Mouse (Mus musculus): ENCODE measurements at regions not wholly inside any gene's neighbourhood (a gene's known extent, or its start where the extent isn't known, plus 50 kb on each side); places are given as distances from the start of the nearest gene placed in this dataset.

GRCm38 (mm10) chr8:42107582-42107981, 690.7 kb upstream of the Frg1 start:
- no peak for DNase-seq

DNA sequence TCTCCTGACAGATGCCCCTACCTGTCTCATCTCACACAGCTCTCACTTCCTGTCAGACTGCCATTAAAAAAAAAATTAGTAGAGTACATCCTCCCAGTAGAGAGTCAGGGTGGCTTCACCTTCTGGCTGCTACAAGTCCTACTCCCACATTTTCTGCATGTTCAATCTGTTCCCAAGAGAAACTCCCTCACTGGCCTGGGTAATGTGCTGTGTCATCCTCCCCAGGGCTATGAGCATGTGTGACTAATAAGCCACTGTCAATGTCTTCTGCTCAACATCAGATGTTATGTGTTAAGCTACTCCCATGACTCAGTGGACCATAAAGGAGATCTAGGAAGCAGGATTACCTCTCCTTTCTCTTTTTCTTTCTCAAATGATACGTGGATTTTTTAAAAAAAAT, 652.4 kb upstream of the Frg1 start:
- no peak for DNase-seq

DNA sequence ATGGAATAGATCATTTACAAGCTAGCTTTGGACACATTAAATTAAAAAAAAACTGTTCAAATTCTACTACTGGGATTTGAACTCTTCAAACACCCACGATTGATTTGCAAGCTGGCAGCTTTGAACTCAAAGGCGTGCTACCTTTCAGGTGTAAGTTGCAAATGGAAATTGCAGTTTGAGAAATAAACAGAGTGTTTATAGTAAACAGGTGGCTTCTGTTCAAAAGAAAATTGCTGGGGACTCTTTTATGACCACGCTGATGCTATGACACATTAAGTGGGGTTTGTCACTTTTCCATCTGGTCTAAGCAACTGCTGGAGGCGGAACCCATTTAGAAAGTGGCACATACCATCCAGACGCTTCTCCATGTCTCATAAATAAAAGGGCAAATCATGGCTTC, 626.7 kb upstream of the Frg1 start:
- no peak for DNase-seq

DNA sequence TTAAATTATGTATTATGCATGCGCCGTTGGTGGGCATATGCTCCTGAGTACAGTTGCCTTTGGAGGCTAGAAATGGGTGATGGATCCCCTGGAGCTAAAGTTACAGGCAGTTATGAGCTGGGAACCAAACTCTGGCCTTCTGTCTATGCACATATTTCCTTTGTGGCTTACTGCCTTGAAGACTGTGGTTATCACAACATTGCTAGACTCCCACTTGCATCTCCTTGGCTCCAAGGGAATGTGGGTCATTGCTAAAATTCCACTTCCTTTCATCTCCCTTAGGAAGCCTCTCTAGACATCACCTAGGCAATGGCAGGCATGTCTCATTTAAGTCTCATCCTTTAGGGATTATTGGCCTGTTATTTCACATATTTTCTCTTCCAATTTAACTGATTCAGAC, 622.4 kb upstream of the Frg1 start:
- no peak for DNase-seq

DNA sequence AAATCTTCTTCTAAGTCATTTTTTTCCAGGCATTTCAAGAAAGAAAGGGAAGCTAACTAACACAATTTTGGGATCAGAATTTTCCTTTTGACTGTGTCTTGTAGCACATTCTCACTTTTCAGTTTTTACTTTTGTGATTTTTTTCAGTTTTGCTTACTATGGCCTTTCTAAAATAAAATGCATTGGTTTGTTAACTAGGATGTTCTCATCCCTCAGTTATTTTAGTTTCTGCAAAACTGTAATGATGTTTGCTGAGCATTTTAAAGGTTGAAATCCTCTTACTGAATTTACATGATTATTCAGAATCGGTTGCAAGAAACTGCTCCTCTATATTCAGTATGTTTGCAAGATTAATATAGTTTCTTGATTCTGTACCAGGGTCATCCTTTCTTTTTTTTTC, 610.1 kb upstream of the Frg1 start:
- no peak for DNase-seq

DNA sequence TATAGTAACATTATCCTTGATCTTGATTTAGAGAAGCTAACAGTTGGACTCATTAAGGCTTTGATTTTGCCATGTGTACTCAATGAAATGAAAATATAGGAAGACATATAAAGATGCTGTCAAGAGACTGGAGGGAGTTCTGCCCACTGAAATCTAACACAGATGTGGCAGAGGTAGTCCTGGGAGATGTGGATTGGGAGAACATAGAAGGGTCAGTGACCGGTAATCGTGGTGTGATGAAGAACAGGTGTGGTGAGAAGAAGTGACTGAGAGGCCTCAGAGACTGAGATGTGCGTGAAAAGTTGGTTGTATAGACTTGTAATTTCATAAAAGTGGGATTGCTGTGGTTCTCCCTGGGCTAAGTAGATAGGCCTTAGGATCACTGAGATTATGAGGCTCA, 600.9 kb upstream of the Frg1 start:
- no peak for DNase-seq

DNA sequence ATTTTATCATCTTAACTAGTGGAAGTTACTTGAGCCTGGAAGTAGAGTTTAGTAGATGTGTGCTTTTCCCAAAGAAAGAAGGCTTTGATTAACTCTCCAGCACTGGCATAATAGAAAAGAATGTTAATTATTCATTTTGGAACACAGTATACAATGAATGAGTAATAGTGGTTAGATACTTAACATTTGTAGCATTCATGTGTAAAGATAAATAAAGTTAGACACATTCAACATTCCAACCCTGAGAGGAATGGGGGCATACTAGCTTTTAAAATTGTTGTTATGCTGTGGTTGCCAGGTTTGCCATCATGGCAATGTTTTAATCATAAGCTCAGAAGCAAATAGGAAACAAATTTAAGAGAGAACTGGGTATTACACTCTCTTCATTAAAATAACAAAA, 586.3 kb upstream of the Frg1 start:
- DNase-seq = no peak

DNA sequence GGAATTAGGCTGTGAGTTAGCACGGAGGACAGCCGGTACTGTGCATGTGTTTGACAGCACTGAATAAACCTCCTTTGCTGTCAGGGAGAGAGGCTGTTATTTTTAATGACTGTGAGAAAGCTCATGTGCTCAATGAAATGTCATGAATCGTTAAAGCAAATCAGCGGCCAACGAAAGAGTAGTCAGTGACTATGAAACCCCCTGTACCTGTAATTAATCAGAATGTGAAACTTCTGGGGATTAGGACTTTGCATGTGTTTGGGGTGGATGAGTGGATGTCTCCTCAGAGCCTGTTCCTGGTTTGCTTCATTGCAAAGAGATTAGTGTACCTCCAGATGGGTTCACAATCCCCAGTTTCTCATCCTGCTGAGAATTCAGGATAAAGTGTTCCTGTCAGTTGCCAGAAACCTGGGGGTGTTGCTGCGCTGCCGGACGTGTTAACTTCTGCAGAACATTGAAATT, 572.2 kb upstream of the Frg1 start:
- no peak for DNase-seq

- DNase-seq = no peak
Observed at GRCm38 (mm10) chr8:41988216-41988615, 571.3 kb upstream of the Frg1 start.

- no peak for DNase-seq
Observed at GRCm38 (mm10) chr8:41987417-41987816, 570.5 kb upstream of the Frg1 start.

- no peak for DNase-seq
Observed at GRCm38 (mm10) chr8:41972416-41972815, 555.5 kb upstream of the Frg1 start.

DNA sequence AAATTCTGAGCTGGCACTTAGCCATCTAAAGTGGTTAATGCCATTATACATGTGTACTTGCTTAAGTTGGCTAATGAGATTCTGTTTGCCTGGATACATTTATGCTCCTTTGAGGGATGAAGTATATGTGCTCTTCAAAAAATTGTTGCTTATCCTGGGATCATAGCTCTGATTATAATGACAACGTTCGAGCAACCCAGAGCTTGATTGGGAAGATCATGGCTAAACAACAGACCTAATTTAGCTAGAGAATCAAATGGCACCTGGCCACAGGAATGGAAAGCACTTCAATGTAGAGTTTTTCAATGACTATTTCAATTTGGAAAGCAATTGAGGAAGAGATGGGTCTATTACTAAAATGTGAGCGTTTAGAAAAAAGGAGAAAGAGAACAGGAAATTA, 553.7 kb upstream of the Frg1 start:
- DNase-seq = no peak

GRCm38 (mm10) chr8:41969408-41969807, 552.5 kb upstream of the Frg1 start:
- DNase-seq = no peak

- DNase-seq = no peak
Observed at GRCm38 (mm10) chr8:41964088-41964487, 547.2 kb upstream of the Frg1 start.

GRCm38 (mm10) chr8:41956878-41957277, 540.0 kb upstream of the Frg1 start:
- no peak for DNase-seq

DNA sequence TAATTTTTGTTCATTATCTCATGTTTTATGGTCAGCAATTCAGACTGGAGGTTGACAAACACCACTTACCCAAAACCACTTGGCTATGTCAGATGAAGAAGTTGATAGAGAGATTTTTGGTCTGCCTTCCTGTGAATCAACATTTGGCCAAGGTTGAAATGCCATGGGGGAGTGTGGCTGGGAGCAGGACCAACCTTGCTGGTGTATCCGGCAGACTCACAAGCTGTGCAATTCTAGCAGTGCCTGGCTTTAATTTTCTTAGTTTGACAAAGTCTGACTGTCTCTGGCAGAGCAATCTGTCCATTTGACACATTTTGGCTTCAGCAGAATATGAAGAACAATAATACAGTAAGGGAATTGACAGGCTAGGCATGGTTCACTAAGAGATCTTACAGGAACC, 533.9 kb upstream of the Frg1 start:
- no peak for DNase-seq

DNA sequence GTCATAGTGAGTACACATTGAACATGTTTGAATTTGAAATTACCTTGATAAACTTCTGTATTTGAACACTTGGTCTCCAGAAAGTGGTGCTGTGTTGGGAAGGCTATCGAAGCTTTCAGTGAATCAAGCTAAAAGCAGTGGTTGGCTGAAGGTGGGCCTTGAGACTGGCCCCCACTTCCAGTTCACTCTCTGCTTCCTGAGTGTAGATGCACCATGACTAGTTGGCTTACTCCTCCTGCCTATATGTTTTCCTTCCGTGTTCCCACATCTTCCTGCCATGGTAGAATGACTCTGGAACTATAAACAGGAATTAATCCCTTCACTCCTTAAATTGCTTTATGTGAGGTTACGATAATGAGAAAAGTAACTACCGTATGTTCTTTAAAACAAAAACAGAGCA, 522.4 kb upstream of the Frg1 start:
- DNase-seq = no peak

GRCm38 (mm10) chr8:41921106-41921505, 504.2 kb upstream of the Frg1 start:
- DNase-seq = no peak

DNA sequence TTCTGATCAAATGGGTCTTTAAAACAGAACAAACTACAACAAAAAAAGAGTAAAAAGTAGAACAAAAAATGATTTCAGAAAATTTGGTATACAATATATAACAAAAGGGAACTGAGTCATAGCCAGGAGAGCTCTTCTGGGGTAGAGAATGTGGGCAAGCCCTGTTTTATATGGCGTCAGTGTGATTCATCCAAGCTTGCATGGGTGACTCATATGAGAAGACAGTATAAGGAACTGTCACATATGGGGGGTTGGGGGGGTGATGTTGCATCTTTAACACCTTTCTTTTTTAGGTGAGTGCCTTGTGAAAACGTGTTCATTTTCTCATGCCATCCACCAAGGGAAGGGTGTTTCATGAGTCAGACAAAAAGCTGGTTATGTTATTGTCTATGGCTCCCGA, 503.7 kb upstream of the Frg1 start:
- no peak for DNase-seq

GRCm38 (mm10) chr8:41878029-41878748, 461.3 kb upstream of the Frg1 start:
- DNase-seq = no peak

- DNase-seq = no peak
Observed at GRCm38 (mm10) chr8:41869681-41870356, 452.9 kb upstream of the Frg1 start.

- no peak for DNase-seq
Observed at GRCm38 (mm10) chr8:41860918-41861317, 444.0 kb upstream of the Frg1 start.

DNA sequence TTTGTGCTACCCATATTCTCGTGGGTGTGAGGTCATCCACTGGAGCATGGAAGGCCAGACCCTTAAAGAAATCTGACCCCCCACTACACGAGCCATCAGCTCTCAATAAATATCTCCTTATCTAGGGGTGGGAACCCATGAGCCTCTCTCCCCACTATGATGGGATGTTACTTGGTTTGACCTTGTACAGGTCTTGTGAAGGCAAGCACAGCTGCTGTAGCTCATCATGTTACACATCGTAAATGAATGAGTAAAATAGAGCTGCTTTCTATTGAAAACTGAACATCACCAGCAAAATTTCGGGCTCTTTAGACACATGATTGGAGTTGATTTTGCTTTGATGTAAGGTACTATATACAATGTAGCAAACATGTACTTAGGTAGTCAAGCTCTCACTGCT, 414.8 kb upstream of the Frg1 start:
- DNase-seq = no peak

DNA sequence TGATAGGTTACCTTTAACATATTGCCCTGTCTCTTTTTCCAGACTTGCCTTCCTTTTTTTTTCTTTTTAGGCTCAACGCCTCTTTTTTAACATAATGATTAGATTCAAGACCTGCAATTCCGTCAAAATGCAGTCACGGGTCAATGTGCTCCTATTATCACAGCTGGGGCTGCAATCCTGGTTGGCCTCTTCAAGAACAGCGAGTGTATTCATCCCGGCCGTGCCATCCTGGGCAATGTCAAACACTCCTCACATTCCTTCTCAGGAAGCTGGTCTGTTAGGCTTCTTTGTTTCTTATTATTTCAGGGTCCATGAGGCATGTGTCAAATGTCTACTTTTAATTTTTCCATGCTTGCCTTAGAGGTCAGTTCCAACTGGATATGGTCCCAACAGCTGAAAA, 413.5 kb upstream of the Frg1 start:
- no peak for DNase-seq

DNA sequence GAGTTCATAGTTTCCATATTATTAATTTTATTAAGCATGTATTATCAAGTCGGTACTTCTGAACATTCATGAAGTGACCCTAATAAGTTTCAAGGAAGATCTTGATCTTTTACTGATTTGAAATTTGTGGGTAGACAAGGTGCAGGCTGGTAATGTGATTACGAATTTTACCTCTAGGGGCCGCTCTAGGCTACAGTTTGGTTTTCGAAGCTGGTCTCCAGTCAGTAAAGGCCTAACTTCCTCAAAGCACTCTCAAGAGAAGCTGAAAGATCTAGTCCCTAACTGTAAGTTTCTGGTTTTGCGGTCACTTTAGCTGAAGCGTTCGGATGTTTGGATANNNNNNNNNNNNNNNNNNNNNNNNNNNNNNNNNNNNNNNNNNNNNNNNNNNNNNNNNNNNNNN, 408.1 kb upstream of the Frg1 start:
- DNase-seq = peak; percentile 19
